Mouse (Mus musculus) olfactory bulb, adult 2 months (tissue): ENCODE results near the gene AC124502.3.

Experiments used
- CTCF ChIP-seq: fragments of 200-500 bp; IDR thresholded peaks from 2 replicates; pipeline ENCODE4 v1.5.1; 2012; ENCODE audit warnings: low read depth, mild to moderate bottlenecking, low read length, moderate library complexity; ENCODE audit not compliant: insufficient read depth
- POLR2A ChIP-seq: fragments of 200-500 bp; IDR thresholded peaks from 2 replicates; pipeline ENCODE4 v1.6.1; 2012; ENCODE audit warnings: mild to moderate bottlenecking, low read depth, low read length, moderate library complexity; ENCODE audit not compliant: insufficient read depth

GRCm38 (mm10) chr19:5052853-5053252 is 14.2 kb downstream of the AC124502.3 start:
- TF ChIP-seq CTCF (no peak), POLR2A (no peak)
